ENCODE assay signal across 22 mouse cellular contexts in the genomic region with DNA sequence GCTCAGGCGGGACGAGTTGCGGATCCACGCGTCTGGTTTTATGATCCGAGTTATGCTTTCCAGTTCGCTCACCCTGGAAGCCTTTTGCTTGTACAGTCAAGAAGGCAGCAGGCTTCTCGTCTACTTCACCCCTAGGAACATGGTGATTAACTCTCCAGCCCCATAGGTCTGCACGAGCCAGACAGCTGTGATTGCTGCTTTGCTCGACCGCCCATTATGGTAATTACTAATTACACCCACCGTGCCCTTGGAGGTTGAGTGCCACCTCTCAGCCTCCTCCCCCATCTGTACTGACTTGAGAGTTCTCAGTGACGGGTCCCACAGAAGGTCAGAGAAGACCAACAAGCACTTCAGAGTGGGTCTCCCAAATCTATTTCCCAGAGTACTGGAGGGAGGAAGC. TPM values are rescaled to one million over a fixed set of nuclear protein-coding genes. Genes with fewer than 3 reads are reported as not detected.
DNase-seq lines count a peak whose midpoint lies in the region; ATAC-seq and TF ChIP-seq lines count a peak whose summit lies in the region.
"Had no signal": no experiment of that assay in that cellular context is flagged by ENCODE, and none has a peak within 500 bp of the region (broad histone marks: within the 10 kb centered on the region; RNA-seq: fewer than 3 reads in every experiment).

No protein-coding gene starts in this region.

- intact Hi-C loops in heart, adult 2 months (cut with DNase I): no loop called here

- H3K9ac ChIP-seq in heart, adult 2 months (ENCODE audit: low read depth, low read length): no peak overlapping the region
- H3K9ac ChIP-seq in heart, embryonic 12.5 days: no peak overlapping the region
- H3K9ac ChIP-seq in kidney, embryonic 16.5 days (replicated peaks; ENCODE audit: low read length): no peak overlapping the region
- H3K9ac ChIP-seq: embryonic facial prominence, embryonic 13.5 days; forebrain, embryonic 12.5 days; hindbrain, embryonic 12.5 days had no signal

- no peaks in the 10 kb centered on the region for H3K9me3 ChIP-seq in heart, embryonic 12.5 days (replicated peaks)
- no peaks in the 10 kb centered on the region for H3K9me3 ChIP-seq in kidney, embryonic 16.5 days (ENCODE audit: low read length)
- H3K9me3 ChIP-seq: embryonic facial prominence, embryonic 13.5 days; forebrain, embryonic 12.5 days; G1E; hindbrain, embryonic 12.5 days had no signal

- ATAC-seq in heart, embryonic 12.5 days (ENCODE audit: insufficient number of reproducible peaks, low FRiP score): no peak
- peak; percentile 44 for ATAC-seq in kidney, embryonic 16.5 days (ENCODE audit: low FRiP score, low TSS enrichment)
- ATAC-seq: CD4-positive, CD25-positive, alpha-beta regulatory T cell, adult 4 months; forebrain, embryonic 16.5 days had no signal

- no peak for TF ChIP-seq CTCF in heart, adult 2 months (IDR thresholded peaks at IDR 0.05)

- no peaks in the 10 kb centered on the region for H3K36me3 ChIP-seq in heart, adult 2 months (ENCODE audit: control insufficient read depth, insufficient read depth, low read length)
- H3K36me3 ChIP-seq in heart, embryonic 12.5 days: no peaks in the 10 kb centered on the region
- H3K36me3 ChIP-seq in kidney, embryonic 16.5 days (ENCODE audit: insufficient read depth, low read length): no peaks in the 10 kb centered on the region
- H3K36me3 ChIP-seq: embryonic facial prominence, embryonic 13.5 days; forebrain, embryonic 12.5 days; G1E; hindbrain, embryonic 12.5 days had no signal

- H3K27me3 ChIP-seq in heart, adult 2 months (ENCODE audit: control insufficient read depth, insufficient read depth, low read length): no peaks in the 10 kb centered on the region
- H3K27me3 ChIP-seq in heart, embryonic 12.5 days (replicated peaks): peaks cover 19% of the 10 kb centered on the region; the same call in 1 of the 2 replicates
- H3K27me3 ChIP-seq in kidney, embryonic 16.5 days (ENCODE audit: insufficient read depth, low read length): peaks cover 11% of the 10 kb centered on the region
- H3K27me3 ChIP-seq: embryonic facial prominence, embryonic 13.5 days had no signal

- 0 out of 2 replicates have a peak, but pooled peaks have one; percentile 2 for TF ChIP-seq EP300 in heart, adult 2 months (IDR thresholded peaks at IDR 0.05; ENCODE audit: insufficient read depth, low read depth, low read length)

- no peak overlapping the region for H3K4me3 ChIP-seq in heart, adult 2 months
- no peak overlapping the region for H3K4me3 ChIP-seq in heart, embryonic 12.5 days
- H3K4me3 ChIP-seq in kidney, embryonic 16.5 days (ENCODE audit: low read length): no peak overlapping the region
- no peak overlapping the region for H3K4me3 ChIP-seq in brown adipose tissue, adult 24 weeks (ENCODE audit: insufficient read depth, low read depth, low read length)
- H3K4me3 ChIP-seq: embryonic facial prominence, embryonic 13.5 days; forebrain, embryonic 12.5 days; hindbrain, embryonic 12.5 days had no signal

- WGBS in heart, adult 2 months: 83% methylated on average over 13 of the region's 13 CpGs
- WGBS in heart, embryonic 12.5 days: 80% methylated on average over 13 of the region's 13 CpGs
- WGBS in kidney, embryonic 16.5 days: 29% methylated on average over 13 of the region's 13 CpGs

- no peak overlapping the region for H3K4me2 ChIP-seq in heart, embryonic 12.5 days
- H3K4me2 ChIP-seq in kidney, embryonic 16.5 days (replicated peaks; ENCODE audit: low read depth, low read length): 0 out of 2 replicates have a peak overlapping the region, but pooled peaks have one; percentile 17
- H3K4me2 ChIP-seq: embryonic facial prominence, embryonic 13.5 days; forebrain, embryonic 12.5 days; heart, embryonic 11.5 days; hindbrain, embryonic 12.5 days had no signal

- H3K27ac ChIP-seq in heart, adult 2 months: peak overlapping the region; percentile 20
- no peak overlapping the region for H3K27ac ChIP-seq in heart, embryonic 12.5 days (ENCODE audit: poor library complexity, severe bottlenecking)
- H3K27ac ChIP-seq in kidney, embryonic 16.5 days (ENCODE audit: low read length): peak overlapping the region; percentile 11; the same call in 1 of the 2 replicates
- H3K27ac ChIP-seq in brown adipose tissue, adult 24 weeks (replicated peaks; ENCODE audit: low read depth, low read length): peak overlapping the region; percentile 26
- H3K27ac ChIP-seq: embryonic facial prominence, embryonic 13.5 days; forebrain, embryonic 12.5 days; hindbrain, embryonic 12.5 days had no signal

- DNase-seq in heart, adult 2 months: no peak
- no peak for DNase-seq in kidney, postnatal 10 days
- DNase-seq in retina, embryonic 14.5 days (ENCODE audit: low spot score): peak; percentile 30
- DNase-seq in natural killer cell, adult 2 months (ENCODE audit: low spot score in 2 of 2): no peak
- DNase-seq: adrenal gland, adult 8-10 months; B cell, adult 2 months; cerebellum, adult 11-12 months; cerebellum, adult 9-10 months; cerebellum, postnatal 25 days; gastrocnemius, postnatal 10 days; heart, adult 18-20 months; heart, postnatal 4 days had no signal

- peaks cover 4% of the 10 kb centered on the region for H3K79me2 ChIP-seq in heart, adult 2 months (replicated peaks; ENCODE audit: control insufficient read depth, insufficient read depth, low read length)

- peaks cover 34% of the 10 kb centered on the region for H3K4me1 ChIP-seq in heart, adult 2 months (ENCODE audit: control insufficient read depth, insufficient read depth, low read length)
- peaks cover 35% of the 10 kb centered on the region for H3K4me1 ChIP-seq in heart, embryonic 12.5 days (replicated peaks)
- peaks cover 44% of the 10 kb centered on the region for H3K4me1 ChIP-seq in kidney, embryonic 16.5 days (ENCODE audit: insufficient read depth, low read length)
- H3K4me1 ChIP-seq in brown adipose tissue, adult 24 weeks (ENCODE audit: control insufficient read depth, insufficient read depth, insufficient read length, low read length): peaks cover 47% of the 10 kb centered on the region

- no peak for TF ChIP-seq POLR2A in heart, adult 2 months (IDR thresholded peaks at IDR 0.05; ENCODE audit: insufficient read depth, low read depth, low read length)

RNA-seq across cellular contexts. Expression of gene Spsb1, which starts 5.2 kb away (rescaled TPM):
- 10 to 100 TPM; 28.3 to 35.3 TPM for total RNA-seq in heart, adult 2 months (2021)
- 32.2 and 38.7 TPM in 2 replicates for polyA plus RNA-seq in heart, adult 2 months (2012; rRNA removed)
- 5.4 and 5.7 TPM in 2 replicates for polyA plus RNA-seq in heart, embryonic 12.5 days (2016; fragmentation: Nextera tagmentation; extraction: Ambion mirVana)
- polyA plus RNA-seq in kidney, embryonic 16.5 days (2015; fragmentation: Nextera tagmentation; extraction: Ambion mirVana): 10.9 and 14.2 TPM in 2 replicates
- polyA plus RNA-seq in brown adipose tissue, adult 24 weeks (2012; ENCODE audit: insufficient read depth, insufficient read length, missing spikeins): 24.3 and 32.5 TPM in 2 replicates
- total RNA-seq: G1E had no signal

RNA-seq across cellular contexts. Expression of gene H6pd, which starts 59.1 kb away (rescaled TPM):
- total RNA-seq in heart, adult 2 months (2021): 10 to 100 TPM; 39.0 to 44.2 TPM
- polyA plus RNA-seq in heart, adult 2 months (2012; rRNA removed): 27.4 and 29.5 TPM in 2 replicates
- polyA plus RNA-seq in heart, embryonic 12.5 days (2016; fragmentation: Nextera tagmentation; extraction: Ambion mirVana): 11.4 and 12.7 TPM in 2 replicates
- 22.8 and 24.7 TPM in 2 replicates for polyA plus RNA-seq in kidney, embryonic 16.5 days (2015; fragmentation: Nextera tagmentation; extraction: Ambion mirVana)
- 66.4 and 85.8 TPM in 2 replicates for polyA plus RNA-seq in brown adipose tissue, adult 24 weeks (2012; ENCODE audit: insufficient read depth, insufficient read length, missing spikeins)
